Mouse (Mus musculus) mouse trophoblast stem cell (cell line): ENCODE measurements around the gene Ei24.

Experiments
- in situ Hi-C, 2 experiments: fragments of 300-500 bp; cut with MseI, MboI; formaldehyde crosslinking; loops; 2 replicates in 1 of 2; 3 replicates in 1 of 2; pipeline ENCODE4 v1.15.1; 2025

The Ei24 gene

DNA sequence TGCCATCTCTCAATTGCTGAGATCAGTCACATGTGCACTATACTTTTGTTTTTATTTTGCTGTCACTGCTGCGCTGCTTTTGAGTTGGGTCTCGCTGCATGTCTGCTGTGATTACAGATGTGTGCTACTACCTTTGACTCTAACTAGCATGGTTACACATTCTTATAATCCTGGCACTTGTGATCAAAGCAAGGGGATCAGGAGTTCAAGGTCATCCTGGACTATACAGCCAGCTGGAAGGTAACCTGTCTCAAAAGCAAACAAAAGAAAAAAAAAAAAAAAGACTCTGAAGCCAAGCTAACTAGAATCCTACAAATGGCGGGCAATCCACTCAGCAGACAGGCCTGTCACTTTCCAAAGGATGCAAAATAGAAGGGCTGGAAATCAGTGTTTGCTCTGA lies 5.0 kb downstream of the Ei24 start:
- in situ Hi-C loops, result no loop called here

- in situ Hi-C loops, result no loop called here
Measured at GRCm38 (mm10) chr9:36783921-36784320, 13.3 kb downstream of the Ei24 start.

GRCm38 (mm10) chr9:36769048-36769413 lies 28.2 kb downstream of the Ei24 start:
- in situ Hi-C loops, result no loop called here

GRCm38 (mm10) chr9:36768156-36769047 lies 28.8 kb downstream of the Ei24 start:
- in situ Hi-C loops, result no loop called here

- in situ Hi-C loops, result no loop called here
Measured at GRCm38 (mm10) chr9:36767203-36768143, 29.7 kb downstream of the Ei24 start, which contains the start of gene Stt3a. TSS of gene Stt3a (minus strand) at chr9:36767679.

DNA sequence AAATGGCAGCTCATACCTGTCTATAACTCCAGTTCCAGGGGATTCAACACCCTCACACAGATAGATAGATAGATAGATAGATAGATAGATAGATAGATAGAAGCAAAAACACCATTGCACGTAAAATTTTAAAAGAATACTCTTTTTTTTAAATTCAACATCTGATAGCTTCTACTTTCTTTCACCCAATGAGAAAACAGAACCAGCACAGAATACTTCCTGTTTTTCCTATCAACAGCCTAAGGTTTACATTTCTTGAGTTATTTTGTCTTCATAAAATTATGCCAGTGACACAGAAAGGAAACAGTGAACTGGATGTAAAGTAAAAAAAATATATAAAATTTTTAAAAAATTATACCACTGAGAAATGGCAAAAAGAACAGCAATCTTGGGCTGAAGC lies 32.8 kb downstream of the Ei24 start:
- in situ Hi-C loops, result no loop called here
